Mouse (Mus musculus) thymus, postnatal 10 days (tissue): Measurements from ENCODE around the gene Aebp2.
"Not testable (repeated sequence)": the region's sequence is repeated elsewhere in the genome, so short reads cannot be mapped to it uniquely, and the experiment has no call there.

Experiments
- DNase-seq, 2 experiments: peaks; one replicate each; pipeline ENCODE4 v3.0.0; 2021; ENCODE audit warnings: low spot score in 2 of 2

The Aebp2 gene

GRCm38 (mm10) chr6:140651923-140652322 is 29.5 kb downstream of the Aebp2 start:
- no peak for DNase-seq

DNA sequence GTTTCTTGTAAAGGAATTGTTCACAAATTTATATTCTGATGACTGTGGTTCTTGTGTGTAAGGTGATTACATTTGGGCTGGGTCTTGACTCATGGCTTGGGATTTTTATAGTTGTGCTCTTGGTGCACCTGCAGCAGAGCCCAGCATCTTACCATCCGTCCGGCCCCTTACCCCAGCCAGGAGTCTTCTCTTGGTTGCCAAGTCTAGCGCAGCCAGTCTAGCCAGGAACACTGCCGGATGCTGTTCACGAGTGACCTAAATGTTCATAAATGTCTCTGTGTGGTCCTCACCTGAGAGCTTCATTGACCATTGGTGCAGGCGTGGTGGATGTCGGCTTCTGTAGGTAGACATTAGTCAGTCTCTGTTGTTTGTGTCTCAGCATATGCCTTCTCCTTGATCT is 33.0 kb downstream of the Aebp2 start:
- no peak for DNase-seq

- no peak for DNase-seq
Observed at GRCm38 (mm10) chr6:140656991-140657390, 34.5 kb downstream of the Aebp2 start.

- DNase-seq = no peak
Observed at GRCm38 (mm10) chr6:140657920-140658522, 35.6 kb downstream of the Aebp2 start.

DNA sequence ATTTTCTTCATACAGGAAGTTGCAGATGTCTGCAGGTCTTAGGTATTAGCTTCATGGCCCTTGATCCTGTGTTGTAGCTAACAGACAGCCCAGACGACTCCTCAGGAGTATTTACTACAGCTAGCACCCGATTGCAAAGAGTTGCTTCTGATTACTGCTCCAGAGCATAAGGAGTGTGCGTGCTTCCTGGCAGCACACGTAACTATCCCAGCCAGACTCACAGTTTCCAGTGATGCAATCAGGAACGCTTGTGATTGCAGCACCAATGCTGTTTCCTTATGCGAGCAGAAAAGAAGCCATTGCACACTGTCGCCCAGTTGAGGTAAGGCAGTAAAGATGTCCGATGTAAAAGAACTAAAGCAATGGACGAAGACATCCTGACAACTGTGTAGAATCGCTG is 38.6 kb downstream of the Aebp2 start:
- DNase-seq = no peak

DNA sequence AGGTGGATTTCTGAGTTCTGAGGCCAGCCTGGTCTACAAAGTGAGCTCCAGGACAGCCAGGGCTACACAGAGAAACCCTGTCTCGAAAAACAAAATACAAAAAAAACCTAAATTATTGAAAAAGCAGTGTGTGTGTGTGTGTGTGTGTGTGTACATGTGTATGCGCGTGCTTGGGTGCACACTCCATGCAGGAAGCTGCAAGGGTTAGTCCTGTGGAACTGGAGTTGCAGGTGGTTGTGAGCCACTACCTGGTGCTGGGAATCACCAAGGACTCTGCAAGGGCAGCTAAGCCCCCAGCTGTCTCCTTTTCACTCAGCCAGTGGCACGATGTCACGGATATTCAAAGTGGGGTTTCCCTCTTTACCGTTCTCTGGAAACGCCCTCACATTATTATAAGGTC is 39.3 kb downstream of the Aebp2 start:
- no peak for DNase-seq

- no peak for DNase-seq
Observed at GRCm38 (mm10) chr6:140662290-140662689, 39.8 kb downstream of the Aebp2 start.

- not testable (repeated sequence) for DNase-seq
Observed at GRCm38 (mm10) chr6:140662697-140663096, 40.2 kb downstream of the Aebp2 start.

GRCm38 (mm10) chr6:140664611-140665010 is 42.1 kb downstream of the Aebp2 start:
- DNase-seq = no peak

DNA sequence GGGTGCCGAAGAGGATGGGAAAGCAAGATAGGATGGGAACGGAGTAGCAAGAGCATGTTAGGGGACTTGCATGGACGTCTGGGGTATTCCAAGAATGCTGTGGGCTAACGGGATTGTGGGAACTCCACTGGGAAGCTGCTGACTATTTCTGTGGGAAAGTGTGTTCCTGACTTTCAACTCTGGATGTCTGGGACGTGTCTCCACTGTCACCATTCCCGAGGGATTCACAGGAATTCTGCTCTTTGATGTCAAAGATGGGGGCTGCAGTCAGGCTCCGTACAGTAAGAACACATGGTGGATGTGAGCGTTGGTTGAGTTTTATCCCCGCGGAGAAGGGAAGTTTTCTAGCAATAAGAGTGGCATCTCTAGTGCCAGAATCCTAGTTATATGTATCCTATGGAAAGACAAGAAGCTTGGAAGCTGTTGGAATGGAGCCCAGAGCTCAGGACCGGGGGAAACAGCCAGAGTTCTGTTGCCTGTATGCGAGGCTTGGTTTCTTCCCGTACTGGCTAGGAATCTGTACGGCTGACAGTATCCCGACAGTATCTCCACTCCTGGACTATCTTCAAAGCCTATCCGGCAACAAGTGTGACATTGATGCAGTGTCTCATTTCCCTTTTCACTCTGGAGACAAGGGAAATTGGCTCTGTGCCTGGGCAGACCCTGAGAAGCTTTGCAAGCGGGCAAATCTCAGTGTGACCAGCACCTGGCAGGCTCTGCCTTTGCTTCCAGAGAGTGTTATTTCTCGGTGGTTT is 44.2 kb downstream of the Aebp2 start:
- DNase-seq = no peak

DNA sequence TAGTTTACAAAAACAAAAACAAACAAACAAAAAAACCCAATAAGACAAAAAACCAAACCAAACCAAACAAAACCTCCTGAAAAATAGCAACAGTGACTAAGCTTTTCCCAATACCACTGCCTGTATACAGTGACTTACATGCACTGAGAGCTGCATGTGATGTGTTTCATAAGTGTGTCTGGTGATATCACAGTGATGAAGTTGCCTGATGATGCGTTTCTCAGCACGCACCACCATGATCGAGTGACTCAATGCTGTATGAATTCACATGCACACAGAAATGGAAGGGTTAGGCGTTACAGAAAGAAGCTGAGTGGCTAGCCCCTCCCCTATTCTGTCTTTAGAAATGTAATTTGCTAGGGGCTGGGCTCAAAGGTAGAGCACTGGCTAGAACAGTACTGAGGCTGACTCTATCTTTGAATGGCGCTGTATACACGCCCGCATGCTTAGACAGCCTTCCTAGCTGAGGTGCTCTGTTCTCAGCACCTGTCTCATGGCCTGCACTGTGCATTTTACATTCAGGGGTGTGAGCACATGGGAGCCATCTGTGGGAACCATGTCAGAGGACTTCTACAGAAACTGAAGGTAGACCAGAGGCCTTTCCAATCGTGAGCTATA is 44.9 kb downstream of the Aebp2 start:
- DNase-seq = no peak

DNA sequence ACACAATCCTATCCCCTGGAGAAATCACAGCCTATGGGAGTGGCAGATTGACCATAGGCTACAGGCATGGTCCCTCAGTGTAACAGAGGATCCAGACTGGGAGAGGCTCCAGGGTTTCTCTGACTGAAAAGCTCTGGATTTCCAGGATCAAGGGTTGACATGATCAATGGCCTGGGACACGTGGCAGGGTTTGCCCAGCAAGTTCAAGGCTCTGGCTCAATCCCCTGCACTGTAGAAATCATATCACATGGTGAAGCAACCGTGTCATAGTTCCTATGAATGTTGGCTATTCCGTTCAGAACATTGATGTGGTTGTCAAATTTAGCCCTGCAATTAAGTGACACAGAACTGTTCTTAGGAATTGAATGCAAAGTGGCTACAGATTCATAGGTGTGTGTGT is 52.0 kb downstream of the Aebp2 start:
- DNase-seq = no peak

DNA sequence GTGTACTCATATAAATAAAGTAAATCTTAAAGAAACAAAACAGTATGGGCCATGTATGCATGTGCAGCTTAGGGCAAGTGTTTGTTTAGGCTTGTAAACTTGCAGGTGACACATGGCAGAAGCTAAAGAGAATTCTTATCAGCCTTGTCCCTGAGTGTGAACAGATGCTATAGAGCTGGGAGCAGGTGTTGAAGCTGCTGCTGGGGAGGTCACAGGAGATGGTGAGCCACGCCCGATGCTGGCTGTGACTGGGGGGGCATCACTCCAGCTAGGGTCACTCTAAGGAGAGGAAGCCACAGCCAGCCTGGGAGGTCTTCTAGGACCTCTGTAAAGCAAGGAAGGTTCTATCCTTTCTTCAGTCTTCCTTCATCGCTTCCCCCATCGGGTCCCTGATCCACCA is 53.6 kb downstream of the Aebp2 start:
- DNase-seq = no peak

GRCm38 (mm10) chr6:140677041-140677440 is 54.6 kb downstream of the Aebp2 start:
- DNase-seq = no peak

DNA sequence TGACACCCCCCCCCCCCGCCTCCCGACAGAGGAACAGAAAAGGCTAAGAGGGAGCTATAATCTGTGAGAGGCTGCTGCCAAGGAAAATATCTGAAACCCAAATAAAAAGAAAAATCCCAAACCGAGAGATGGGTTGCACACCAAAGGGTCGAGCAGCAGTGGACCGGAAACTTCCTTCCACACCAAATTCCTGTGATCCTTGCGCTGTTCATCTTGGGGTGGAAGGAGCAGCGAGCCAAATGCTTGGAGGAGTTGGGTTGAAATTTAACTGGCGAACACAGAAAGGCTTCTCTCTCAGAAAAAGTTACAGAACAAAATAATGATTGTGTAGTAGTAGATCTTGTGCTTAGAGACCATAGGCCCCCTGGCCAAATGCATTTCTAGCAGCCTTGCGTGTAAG is 55.5 kb downstream of the Aebp2 start:
- DNase-seq = no peak

GRCm38 (mm10) chr6:140678658-140679271 is 56.3 kb downstream of the Aebp2 start:
- DNase-seq = peak; percentile 71 to 72

GRCm38 (mm10) chr6:140680713-140681112 is 58.2 kb downstream of the Aebp2 start:
- no peak for DNase-seq

DNA sequence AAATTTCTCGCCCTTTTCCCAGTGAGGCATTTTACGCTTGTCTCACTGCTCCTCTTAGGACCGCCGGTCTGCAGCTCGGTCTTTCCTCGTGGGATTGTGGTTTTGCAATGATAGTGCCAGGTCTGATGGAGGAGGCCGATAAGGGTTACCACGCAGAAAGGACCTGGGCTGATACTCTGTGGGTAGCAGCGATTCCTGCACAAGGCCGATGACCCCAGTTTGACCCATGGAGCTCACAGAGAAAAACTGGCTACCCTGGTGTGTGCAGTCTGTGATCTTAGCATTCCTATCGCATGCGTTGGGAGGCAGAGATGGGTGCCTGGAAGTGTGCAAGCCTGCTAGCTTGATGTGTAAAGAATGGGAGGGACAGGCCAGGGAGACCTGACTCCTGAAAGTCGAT is 60.4 kb downstream of the Aebp2 start:
- no peak for DNase-seq

- DNase-seq = no peak
Observed at GRCm38 (mm10) chr6:140684403-140684802, 61.9 kb downstream of the Aebp2 start.

- DNase-seq = no peak
Observed at GRCm38 (mm10) chr6:140689617-140690404, 67.3 kb downstream of the Aebp2 start.

DNA sequence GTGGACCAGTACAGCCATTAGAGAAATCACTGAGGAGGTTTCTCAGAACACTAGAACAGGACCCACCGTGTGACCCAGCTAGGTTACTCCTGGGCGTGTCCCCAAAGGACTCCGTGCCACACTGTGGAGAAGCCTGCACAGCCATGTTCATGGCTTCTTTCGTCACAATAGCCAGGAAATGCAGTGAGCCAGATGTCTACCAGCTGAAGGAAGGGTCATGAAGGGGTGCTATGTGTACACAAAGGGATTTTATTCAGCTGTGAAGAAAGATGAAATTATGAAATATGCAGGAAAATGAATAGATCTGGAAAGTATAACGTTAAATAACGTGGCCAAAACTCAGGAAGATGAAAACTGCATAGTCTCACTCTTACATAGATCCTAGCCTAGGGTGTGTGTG is 69.7 kb downstream of the Aebp2 start:
- DNase-seq = no peak
